Mouse (Mus musculus): ENCODE data around the gene Barhl2.

The Barhl2 gene

GRCm38 (mm10) chr5:106457986-106458476, at the start of gene Barhl2:
TSS of gene Barhl2 (minus strand) at chr5:106458166.
- no peak for DNase-seq (ENCODE audit: low spot score in 2 of 2)

GRCm38 (mm10) chr5:106506061-106506460, 48.1 kb upstream of the Barhl2 start:
- DNase-seq (ENCODE audit: low spot score in 2 of 2) = peak in 1 of 2 experiments; percentile 3

GRCm38 (mm10) chr5:106502684-106503545, 44.9 kb upstream of the Barhl2 start:
- DNase-seq (ENCODE audit: low spot score in 2 of 2) = no peak

GRCm38 (mm10) chr5:106502271-106502670, 44.3 kb upstream of the Barhl2 start:
- no peak for DNase-seq (ENCODE audit: low spot score in 2 of 2)

GRCm38 (mm10) chr5:106491771-106492170, 33.8 kb upstream of the Barhl2 start:
- DNase-seq (ENCODE audit: low spot score in 2 of 2) = no peak

- DNase-seq (ENCODE audit: low spot score in 2 of 2) = no peak
These were observed 14.1 kb upstream of the Barhl2 start for GRCm38 (mm10) chr5:106472105-106472500.

- DNase-seq (ENCODE audit: low spot score in 2 of 2) = no peak
These were observed 13.5 kb upstream of the Barhl2 start for GRCm38 (mm10) chr5:106471235-106472104.

GRCm38 (mm10) chr5:106465129-106465790, 7.3 kb upstream of the Barhl2 start:
- DNase-seq (ENCODE audit: low spot score in 2 of 2) = no peak

GRCm38 (mm10) chr5:106464336-106465128, 6.6 kb upstream of the Barhl2 start:
- DNase-seq (ENCODE audit: low spot score in 2 of 2) = no peak

GRCm38 (mm10) chr5:106463661-106464191, 5.8 kb upstream of the Barhl2 start:
- DNase-seq (ENCODE audit: low spot score in 2 of 2) = no peak

- DNase-seq (ENCODE audit: low spot score in 2 of 2) = no peak
These were observed 3.9 kb upstream of the Barhl2 start for GRCm38 (mm10) chr5:106461913-106462312.

GRCm38 (mm10) chr5:106461431-106461830, 3.5 kb upstream of the Barhl2 start:
- no peak for DNase-seq (ENCODE audit: low spot score in 2 of 2)

GRCm38 (mm10) chr5:106460535-106460934, 2.6 kb upstream of the Barhl2 start:
- DNase-seq (ENCODE audit: low spot score in 2 of 2) = no peak

- no peak for DNase-seq (ENCODE audit: low spot score in 2 of 2)
These were observed 2.1 kb upstream of the Barhl2 start for GRCm38 (mm10) chr5:106460001-106460511.

- DNase-seq (ENCODE audit: low spot score in 2 of 2) = no peak
These were observed 1.2 kb upstream of the Barhl2 start for GRCm38 (mm10) chr5:106459120-106459641.

GRCm38 (mm10) chr5:106458477-106459119, 632 bp upstream of the Barhl2 start:
- no peak for DNase-seq (ENCODE audit: low spot score in 2 of 2)

- no peak for DNase-seq (ENCODE audit: low spot score in 2 of 2)
These were observed 648 bp downstream of the Barhl2 start for GRCm38 (mm10) chr5:106457111-106457925.

- DNase-seq (ENCODE audit: low spot score in 2 of 2) = no peak
These were observed 2.0 kb downstream of the Barhl2 start for GRCm38 (mm10) chr5:106455984-106456383.

All from right cerebral cortex, postnatal 36 days (tissue).